Mouse (Mus musculus) adrenal gland, adult 18-20 months (tissue): ENCODE measurements around the gene Atg7. TPM values are rescaled to one million over a fixed set of nuclear protein-coding genes. Genes with fewer than 3 reads are reported as not detected.

ENCODE experiments used
- DNase-seq, 2 experiments: peaks; one replicate each; pipeline ENCODE4 v3.0.0; 2021 to 2022; ENCODE audit warnings: low spot score in 2 of 2
- total RNA-seq, 2 experiments: library from RNA; stranded (reverse); gene quantifications; 1 replicate in 1 of 2; 2 replicates in 1 of 2; pipeline ENCODE4 v1.2.3; 2021

Atg7 gene
- total RNA-seq, 2 experiments from 2014 or later: 24.9 to 27.6 TPM

DNA sequence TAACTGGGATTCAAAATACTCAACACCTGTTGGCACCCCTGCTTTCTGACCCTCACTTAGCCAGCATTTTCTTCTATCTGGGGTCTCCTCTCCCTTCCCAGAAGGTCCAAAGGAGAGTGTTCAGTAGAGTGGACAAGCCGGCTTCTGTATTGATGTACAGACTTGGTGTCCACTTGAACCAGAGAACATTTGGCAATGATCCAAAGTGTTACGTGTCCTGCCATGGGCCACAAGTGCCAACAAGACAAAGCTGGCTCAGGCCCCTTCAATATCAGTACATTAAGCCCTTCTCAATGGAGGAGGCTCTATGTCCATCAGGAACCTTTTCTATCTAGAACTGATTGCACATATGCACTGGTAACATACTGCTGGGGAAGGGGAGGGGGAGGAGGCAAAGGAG lies 253.4 kb downstream of the Atg7 start:
- no peak for DNase-seq

- DNase-seq: no peak
These were observed 256.1 kb downstream of the Atg7 start for GRCm38 (mm10) chr6:114898949-114899348.

GRCm38 (mm10) chr6:114899652-114900051 lies 256.8 kb downstream of the Atg7 start:
- no peak for DNase-seq

GRCm38 (mm10) chr6:114900194-114900593 lies 257.3 kb downstream of the Atg7 start:
- DNase-seq: no peak

- DNase-seq: no peak
These were observed 258.5 kb downstream of the Atg7 start for GRCm38 (mm10) chr6:114901321-114901824.

DNA sequence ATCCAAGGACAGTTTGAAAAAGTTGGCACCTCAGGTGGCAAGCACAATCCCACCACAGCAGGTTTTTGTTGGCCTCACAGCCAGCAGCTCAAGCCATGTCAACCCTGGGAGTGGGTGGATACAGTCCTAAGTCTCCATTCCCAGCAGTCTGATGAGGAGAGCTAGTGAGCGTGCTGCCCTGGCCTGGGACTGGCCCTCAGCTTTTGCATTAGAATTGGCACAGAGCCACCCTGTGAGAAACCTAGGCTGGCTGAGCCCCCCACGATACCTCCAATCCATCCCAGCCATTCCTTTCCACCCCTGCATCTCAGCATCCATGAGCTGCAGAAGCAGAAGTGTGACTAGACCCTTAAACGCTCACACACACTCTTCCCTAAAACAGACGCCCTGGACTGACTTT lies 259.0 kb downstream of the Atg7 start:
- no peak for DNase-seq

GRCm38 (mm10) chr6:114904233-114904632 lies 261.3 kb downstream of the Atg7 start:
- no peak for DNase-seq

DNA sequence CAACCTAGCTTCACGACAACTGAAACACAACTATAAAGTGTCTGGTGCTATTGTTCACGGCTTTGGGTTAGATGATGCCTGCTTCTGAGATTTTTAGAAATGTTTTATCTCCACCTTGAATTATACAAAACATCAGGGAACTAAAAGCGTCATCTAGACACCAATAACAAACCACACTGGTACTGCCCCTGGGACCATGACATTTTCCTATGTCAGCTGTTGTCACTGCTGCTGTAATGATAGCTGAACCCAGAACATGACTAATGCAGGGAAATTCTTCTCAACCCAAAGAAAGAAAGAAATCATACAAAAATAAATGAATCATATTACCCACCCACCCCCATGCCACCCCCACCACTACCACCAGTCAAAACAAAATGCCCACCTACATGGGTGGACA lies 261.9 kb downstream of the Atg7 start:
- DNase-seq: no peak

GRCm38 (mm10) chr6:114905253-114906028 lies 262.5 kb downstream of the Atg7 start:
- DNase-seq: no peak

GRCm38 (mm10) chr6:114906209-114906608 lies 263.3 kb downstream of the Atg7 start:
- DNase-seq: no peak

- no peak for DNase-seq
These were observed 264.6 kb downstream of the Atg7 start for GRCm38 (mm10) chr6:114907459-114907858.

GRCm38 (mm10) chr6:114909801-114910200 lies 266.9 kb downstream of the Atg7 start:
- DNase-seq: no peak

Other genes with a start within 250 kb of the Atg7 start
- gene Hrh1, start 245.2 kb upstream of the Atg7 start, total RNA-seq: 1 to 10 TPM; 1.4 to 1.5 TPM